Mouse (Mus musculus) midbrain, postnatal 0 days (tissue): ENCODE measurements around the gene Sf3a2. TPM values are rescaled to one million over a fixed set of nuclear protein-coding genes. Genes with fewer than 3 reads are reported as not detected.

Source experiments
- ATAC-seq: fragments of 200-750 bp; cut with Nextera tagmentation; 2 replicates; pipeline ENCODE4 v1.8.0; 2017; ENCODE audit warnings: moderate number of reproducible peaks, mild to moderate bottlenecking, moderate TSS enrichment, moderate library complexity; ENCODE audit not compliant: low FRiP score
- DNase-seq: peaks from one replicate; pipeline ENCODE4 v3.0.0-alpha.2; 2015; ENCODE audit warnings: low spot score
- H3K27ac ChIP-seq: fragments of 300-500 bp; sonication (generic); 2 replicates; pipeline ENCODE4 v1.5.1; 2014; ENCODE audit warnings: low read depth, mild to moderate bottlenecking, low read length, mixed read lengths
- H3K27me3 ChIP-seq: fragments of 300-500 bp; sonication (generic); 2 replicates; pipeline ENCODE4 v1.6.1; 2014; ENCODE audit warnings: low read length, control low read depth, mixed read lengths; ENCODE audit not compliant: insufficient read depth
- H3K36me3 ChIP-seq: fragments of 300-500 bp; sonication (generic); 2 replicates; pipeline ENCODE4 v1.6.1; 2014; ENCODE audit warnings: low read length, control low read depth, mixed read lengths; ENCODE audit not compliant: insufficient read depth
- H3K4me1 ChIP-seq: fragments of 300-500 bp; sonication (generic); 2 replicates; pipeline ENCODE4 v1.6.1; 2014; ENCODE audit warnings: mild to moderate bottlenecking, control low read depth, antibody characterized with exemption, low read length, mixed read lengths; ENCODE audit not compliant: insufficient read depth
- H3K4me2 ChIP-seq: fragments of 300-500 bp; sonication (generic); 2 replicates; pipeline ENCODE4 v1.6.1; 2014; ENCODE audit warnings: low read depth, mild to moderate bottlenecking, low read length, mixed read lengths; ENCODE audit not compliant: poor library complexity, severe bottlenecking
- H3K4me3 ChIP-seq: fragments of 300-500 bp; sonication (generic); 2 replicates; pipeline ENCODE4 v1.5.1; 2014; ENCODE audit warnings: low read depth, mild to moderate bottlenecking, low read length, moderate library complexity
- H3K9ac ChIP-seq: fragments of 300-500 bp; sonication (generic); replicated peaks from 2 replicates; pipeline ENCODE4 v1.6.1; 2014; ENCODE audit warnings: mild to moderate bottlenecking, low read length, moderate library complexity, mixed read lengths; ENCODE audit not compliant: poor library complexity, severe bottlenecking
- H3K9me3 ChIP-seq: fragments of 300-500 bp; sonication (generic); 2 replicates; pipeline ENCODE4 v1.6.1; 2016; ENCODE audit warnings: low read length, control low read depth
- CTCF ChIP-seq: IDR thresholded peaks from 2 replicates; pipeline ENCODE4 v1.5.1; 2016; ENCODE audit warnings: antibody characterized with exemption, mild to moderate bottlenecking
- WGBS: fragments of 180-500 bp; shearing (Covaris S2); extraction: QIAGEN DNeasy Blood & Tissue Kit; methylation state at CpG from one replicate; pipeline ENCODE4 v1.1.7; 2014; 5-methylcytosine and 5-hydroxymethylcytosine counted together
- polyA plus RNA-seq: library from polyadenylated mRNA; unstranded; fragments of >200 nt; fragmentation: Nextera tagmentation; extraction: Ambion mirVana; gene quantifications from 2 replicates; pipeline ENCODE4 v1.2.1, GENCODE M21; 2015
- total RNA-seq: library from RNA; depleted of rRNA; stranded (reverse); fragments of >200 nt; gene quantifications from 2 replicates; pipeline ENCODE4 v1.2.3, GENCODE M21; 2014

Gene Sf3a2
- total and polyA plus RNA-seq, 2 experiments from 2014 or later = 18.3 to 64.3 TPM

GRCm38 (mm10) chr10:80773816-80774215 is 24.2 kb upstream of the Sf3a2 start:
- Histone ChIP-seq H3K4me3 (no peak overlapping the region), H3K27me3 (no peaks in the 10 kb centered on the region), H3K27ac (peak overlapping the region; percentile 70; the same call in 1 of the 2 replicates), H3K9me3 (no peaks in the 10 kb centered on the region), H3K36me3 (peaks cover 80% of the 10 kb centered on the region), H3K4me1 (no peaks in the 10 kb centered on the region), H3K4me2 (no peak overlapping the region), H3K9ac (no peak overlapping the region)
- TF ChIP-seq CTCF = no peak
- WGBS = 88% methylated on average over 5 of the region's 5 CpGs
- ATAC-seq (no peak), DNase-seq (no peak)

GRCm38 (mm10) chr10:80774549-80774948 is 23.4 kb upstream of the Sf3a2 start:
- Histone ChIP-seq H3K4me2 (no peak overlapping the region), H3K9me3 (no peaks in the 10 kb centered on the region), H3K4me3 (no peak overlapping the region), H3K4me1 (no peaks in the 10 kb centered on the region), H3K27me3 (no peaks in the 10 kb centered on the region), H3K9ac (no peak overlapping the region; the same call in 1 of the 2 replicates), H3K36me3 (peaks cover 77% of the 10 kb centered on the region), H3K27ac (peak overlapping the region; percentile 70)
- peak; percentile 90 for TF ChIP-seq CTCF
- 67% methylated on average over 2 of the region's 2 CpGs for WGBS
- peak; percentile 90 for DNase-seq
- peak; percentile 59 for ATAC-seq

DNA sequence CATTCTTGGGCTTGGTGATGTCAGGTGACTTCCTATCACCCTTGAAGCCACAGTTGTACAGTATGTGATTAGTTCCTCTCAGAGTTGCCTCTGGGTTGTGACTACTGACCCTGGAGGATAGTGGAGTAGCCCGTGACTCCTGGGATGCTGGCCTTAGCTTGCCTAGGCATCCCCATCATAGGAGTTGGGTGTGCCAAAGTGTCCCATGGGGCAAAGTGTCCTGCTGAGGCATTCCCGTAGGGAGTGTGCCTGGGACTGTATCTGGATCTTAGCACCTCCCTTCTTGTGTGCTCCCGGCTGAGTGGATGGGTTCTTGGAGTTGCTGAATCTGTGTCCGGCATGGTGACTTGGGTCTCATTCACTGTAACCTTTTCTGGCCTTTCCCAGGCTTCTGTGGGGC is 23.0 kb upstream of the Sf3a2 start:
- no peak overlapping the region for H3K4me2 ChIP-seq
- no peak overlapping the region for H3K4me3 ChIP-seq
- H3K4me1 ChIP-seq = no peaks in the 10 kb centered on the region
- H3K27me3 ChIP-seq = no peaks in the 10 kb centered on the region
- no peak overlapping the region for H3K27ac ChIP-seq
- ATAC-seq (0 out of 2 replicates have a peak, but pooled peaks have one; percentile 8), DNase-seq (no peak)
- 93% methylated on average over 4 of the region's 4 CpGs for WGBS
- peaks cover 79% of the 10 kb centered on the region for H3K36me3 ChIP-seq
- H3K9ac ChIP-seq = no peak overlapping the region
- TF ChIP-seq CTCF = no peak
- H3K9me3 ChIP-seq = no peaks in the 10 kb centered on the region

DNA sequence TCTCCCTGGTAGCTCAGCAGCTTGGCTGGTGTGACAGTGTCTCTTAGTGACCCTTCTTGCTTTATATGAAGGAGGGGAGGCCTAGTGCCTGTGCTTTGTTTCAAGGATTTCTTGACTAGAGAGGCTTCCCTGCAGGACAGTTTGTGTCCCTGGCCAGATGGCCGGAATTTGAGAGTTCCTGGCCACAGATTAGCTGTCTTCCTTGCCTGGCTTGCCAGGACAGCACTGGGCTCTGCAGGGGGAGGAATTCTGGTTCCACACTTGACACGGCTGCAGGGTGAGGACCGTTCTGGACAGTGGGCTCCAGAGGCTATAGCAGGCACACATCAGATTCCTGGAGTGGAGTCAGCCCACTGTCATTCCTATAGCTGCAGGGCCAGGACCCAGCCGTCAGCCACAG is 22.3 kb upstream of the Sf3a2 start:
- ATAC-seq (no peak), DNase-seq (no peak)
- WGBS = 93% methylated on average over 4 of the region's 4 CpGs
- no peak overlapping the region for H3K9ac ChIP-seq
- no peak overlapping the region for H3K4me3 ChIP-seq
- H3K27me3 ChIP-seq = no peaks in the 10 kb centered on the region
- H3K9me3 ChIP-seq = no peaks in the 10 kb centered on the region
- no peaks in the 10 kb centered on the region for H3K4me1 ChIP-seq
- H3K27ac ChIP-seq = no peak overlapping the region
- TF ChIP-seq CTCF = no peak
- no peak overlapping the region for H3K4me2 ChIP-seq
- H3K36me3 ChIP-seq = peaks cover 79% of the 10 kb centered on the region

DNA sequence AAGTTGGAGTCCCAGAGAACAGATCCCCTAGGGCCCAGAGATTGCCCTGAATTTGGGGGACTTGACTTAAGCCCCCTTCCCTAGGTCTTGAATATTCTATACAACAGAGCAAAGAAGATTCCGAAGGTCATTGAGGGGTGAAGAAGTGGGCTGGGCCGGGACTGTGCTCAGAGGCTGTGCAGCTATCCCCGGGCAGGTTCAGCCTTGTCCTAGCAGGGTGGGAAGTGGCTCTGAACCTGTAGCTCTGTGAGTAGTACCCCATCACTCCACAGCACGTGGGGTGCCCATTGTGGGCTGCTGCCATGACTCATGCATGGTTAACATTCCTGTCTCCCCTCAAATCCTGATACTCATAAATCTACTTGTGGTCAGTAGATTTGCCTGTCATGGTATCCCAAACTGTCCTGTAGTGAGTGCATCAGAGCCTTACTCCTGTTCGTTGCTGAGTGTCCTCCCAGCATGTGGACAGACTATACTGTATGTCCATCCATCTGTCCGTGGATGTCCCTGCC is 21.6 kb upstream of the Sf3a2 start:
- H3K27me3 ChIP-seq = no peaks in the 10 kb centered on the region
- H3K4me1 ChIP-seq = no peaks in the 10 kb centered on the region
- no peak overlapping the region for H3K27ac ChIP-seq
- ATAC-seq (no peak), DNase-seq (no peak)
- H3K9me3 ChIP-seq = no peaks in the 10 kb centered on the region
- H3K4me3 ChIP-seq = no peak overlapping the region
- H3K4me2 ChIP-seq = no peak overlapping the region
- H3K9ac ChIP-seq = no peak overlapping the region
- H3K36me3 ChIP-seq = peaks cover 80% of the 10 kb centered on the region
- WGBS = 89% methylated on average over 6 of the region's 6 CpGs
- no peak for TF ChIP-seq CTCF

DNA sequence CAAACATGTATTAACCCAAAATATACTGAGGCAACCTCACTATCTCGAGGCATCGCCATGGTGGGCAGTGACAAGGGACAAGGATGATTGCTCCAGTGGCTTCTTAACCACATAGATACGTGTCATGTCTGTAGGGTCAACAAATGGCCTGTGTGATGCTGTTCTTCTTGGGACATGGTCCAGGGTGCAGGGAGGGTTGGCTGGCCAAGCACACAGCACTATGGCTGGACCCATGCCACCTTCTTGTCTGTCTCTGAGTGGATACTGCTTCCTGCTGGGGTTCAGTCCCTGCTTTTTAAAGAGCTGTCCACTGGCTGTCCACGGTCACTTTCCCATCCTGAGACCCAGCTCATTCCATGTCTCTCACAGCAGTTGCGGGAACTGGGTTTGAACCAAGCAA is 20.9 kb upstream of the Sf3a2 start:
- ATAC-seq (no peak), DNase-seq (no peak)
- no peak overlapping the region for H3K4me2 ChIP-seq
- no peak overlapping the region for H3K27ac ChIP-seq
- no peak for TF ChIP-seq CTCF
- H3K4me1 ChIP-seq = no peaks in the 10 kb centered on the region
- no peak overlapping the region for H3K4me3 ChIP-seq
- no peaks in the 10 kb centered on the region for H3K27me3 ChIP-seq
- peaks cover 83% of the 10 kb centered on the region for H3K36me3 ChIP-seq
- no peaks in the 10 kb centered on the region for H3K9me3 ChIP-seq
- WGBS = 97% methylated on average over 5 of the region's 5 CpGs
- H3K9ac ChIP-seq = no peak overlapping the region
